Mouse (Mus musculus) hindbrain, embryonic 12.5 days (tissue): ENCODE results near the gene Fam208a. TPM values are rescaled to one million over a fixed set of nuclear protein-coding genes. Genes with fewer than 3 reads are reported as not detected.

Experiments
- ATAC-seq: fragments of 200-750 bp; cut with Nextera tagmentation; 2 replicates; pipeline ENCODE4 v1.8.0; 2017; ENCODE audit warnings: moderate TSS enrichment; ENCODE audit not compliant: low FRiP score
- H3K27ac ChIP-seq: fragments of 300-500 bp; sonication (generic); 2 replicates; pipeline ENCODE4 v1.5.1; 2016; ENCODE audit warnings: mild to moderate bottlenecking
- H3K27me3 ChIP-seq: fragments of 300-500 bp; sonication (generic); 2 replicates; pipeline ENCODE4 v1.6.1; 2016; ENCODE audit warnings: mild to moderate bottlenecking
- H3K36me3 ChIP-seq: fragments of 300-500 bp; sonication (generic); 2 replicates; pipeline ENCODE4 v1.6.1; 2016; ENCODE audit warnings: mild to moderate bottlenecking
- H3K4me1 ChIP-seq: fragments of 300-500 bp; sonication (generic); 2 replicates; pipeline ENCODE4 v1.6.1; 2016
- H3K4me2 ChIP-seq: fragments of 300-500 bp; sonication (generic); replicated peaks from 2 replicates; pipeline ENCODE4 v1.6.1; 2016; ENCODE audit warnings: mild to moderate bottlenecking
- H3K4me3 ChIP-seq: fragments of 300-500 bp; sonication (generic); 2 replicates; pipeline ENCODE4 v1.5.1; 2016; ENCODE audit warnings: mild to moderate bottlenecking
- H3K9ac ChIP-seq: fragments of 300-500 bp; sonication (generic); 2 replicates; pipeline ENCODE4 v1.6.1; 2016; ENCODE audit warnings: mild to moderate bottlenecking, moderate library complexity
- H3K9me3 ChIP-seq: fragments of 300-500 bp; sonication (generic); replicated peaks from 2 replicates; pipeline ENCODE4 v1.6.1; 2016; ENCODE audit warnings: mild to moderate bottlenecking
- WGBS: fragments of 180-500 bp; shearing (Covaris S2); methylation state at CpG from one replicate; pipeline ENCODE4 v1.1.7; 2016; 5-methylcytosine and 5-hydroxymethylcytosine counted together
- polyA plus RNA-seq: library from polyadenylated mRNA; unstranded; fragments of >200 nt; fragmentation: Nextera tagmentation; extraction: Ambion mirVana; gene quantifications from 2 replicates; pipeline ENCODE4 v1.2.1, GENCODE M21; 2016

Gene Fam208a
- polyA plus RNA-seq, 1 experiment from 2014 or later: 24.0 TPM

DNA sequence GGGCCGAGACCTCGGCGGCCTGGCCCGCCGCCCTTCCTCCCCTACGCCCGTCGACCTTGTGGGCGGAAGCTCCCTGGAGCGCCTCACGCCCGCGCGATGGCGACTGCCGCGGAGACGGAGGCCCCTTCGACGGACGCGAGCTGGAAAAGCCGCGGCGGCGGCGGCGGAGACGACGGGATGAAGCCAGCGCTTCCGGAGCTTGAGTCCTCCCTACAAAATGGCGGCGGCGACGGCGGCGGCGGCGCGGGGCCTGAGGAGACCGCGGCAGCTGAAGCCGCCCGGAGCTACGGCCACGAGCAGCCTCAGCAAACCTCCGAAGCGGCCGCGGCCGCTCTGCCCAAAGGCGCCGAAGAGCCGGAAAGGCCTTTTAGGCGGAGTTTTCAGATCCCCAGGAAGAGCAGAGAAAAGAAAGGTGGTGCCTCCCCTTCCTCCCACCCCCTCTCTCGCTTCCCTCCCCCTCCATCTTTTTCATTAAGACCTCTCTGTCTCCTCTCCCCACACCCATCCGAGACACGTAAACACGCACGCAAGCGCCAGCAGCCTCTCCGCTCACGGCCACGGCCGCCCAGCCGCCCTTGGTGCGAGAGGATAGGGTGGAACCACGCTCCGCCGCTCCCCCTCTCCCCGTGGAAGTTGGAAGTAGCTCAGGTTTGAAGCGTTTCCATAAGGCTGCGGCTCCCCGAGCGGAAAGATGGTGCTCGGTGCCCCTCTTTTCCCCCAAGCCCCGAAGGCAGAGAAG, 508 bp downstream of the Fam208a start:
- no peaks in the 10 kb centered on the region for H3K27me3 ChIP-seq
- under 1% methylated on average over 78 of the region's 78 CpGs for WGBS

GRCm38 (mm10) chr14:27430280-27430679, 1.6 kb downstream of the Fam208a start:
- Histone ChIP-seq H3K4me2 (peak overlapping the region; percentile 61), H3K9ac (no peak overlapping the region), H3K4me1 (peaks cover 4% of the 10 kb centered on the region), H3K36me3 (peaks cover 22% of the 10 kb centered on the region), H3K27ac (no peak overlapping the region), H3K27me3 (no peaks in the 10 kb centered on the region), H3K4me3 (no peak overlapping the region), H3K9me3 (peaks cover 8% of the 10 kb centered on the region; the same call in 1 of the 2 replicates)
- ATAC-seq: no peak
- 95% methylated on average over 4 of the region's 4 CpGs for WGBS

More for the DNA sequence above, 508 bp downstream of the Fam208a start:
- Histone ChIP-seq H3K9me3 (peaks cover 8% of the 10 kb centered on the region; the same call in 1 of the 2 replicates), H3K27ac (peak overlapping the region; percentile 97), H3K36me3 (peaks cover 19% of the 10 kb centered on the region; the same call in 1 of the 2 replicates), H3K4me1 (peaks cover 4% of the 10 kb centered on the region), H3K9ac (peak overlapping the region; percentile 80), H3K4me2 (peak overlapping the region; percentile 61), H3K4me3 (peak overlapping the region; percentile 64)
- peak; percentile 90 for ATAC-seq

DNA sequence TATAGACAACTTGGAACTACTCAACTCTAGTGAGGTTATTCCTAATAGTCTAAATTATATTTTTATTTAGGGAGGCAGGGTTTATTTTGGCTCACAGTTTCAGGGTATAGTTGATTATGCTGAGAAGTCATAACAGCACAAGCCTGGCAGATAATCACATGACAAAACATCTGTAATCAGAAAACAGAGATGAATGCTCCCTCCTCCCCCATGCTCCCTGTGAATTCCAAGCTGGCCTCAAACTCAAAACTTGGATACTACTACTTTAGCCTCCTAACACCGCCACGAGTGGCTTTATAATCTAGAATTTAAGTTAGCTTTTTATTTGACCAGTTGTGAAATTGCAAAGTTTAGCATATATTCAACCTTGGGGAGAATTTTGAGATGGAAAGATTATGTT, 3.4 kb downstream of the Fam208a start:
- H3K4me2 ChIP-seq: no peak overlapping the region
- H3K4me1 ChIP-seq: peaks cover 4% of the 10 kb centered on the region
- H3K9ac ChIP-seq: no peak overlapping the region
- no peaks in the 10 kb centered on the region for H3K27me3 ChIP-seq
- 98% methylated on average over 2 of the region's 2 CpGs for WGBS
- no peak overlapping the region for H3K27ac ChIP-seq
- no peak overlapping the region for H3K4me3 ChIP-seq
- peaks cover 22% of the 10 kb centered on the region for H3K36me3 ChIP-seq
- H3K9me3 ChIP-seq: peaks cover 8% of the 10 kb centered on the region; the same call in 1 of the 2 replicates
- ATAC-seq: no peak

DNA sequence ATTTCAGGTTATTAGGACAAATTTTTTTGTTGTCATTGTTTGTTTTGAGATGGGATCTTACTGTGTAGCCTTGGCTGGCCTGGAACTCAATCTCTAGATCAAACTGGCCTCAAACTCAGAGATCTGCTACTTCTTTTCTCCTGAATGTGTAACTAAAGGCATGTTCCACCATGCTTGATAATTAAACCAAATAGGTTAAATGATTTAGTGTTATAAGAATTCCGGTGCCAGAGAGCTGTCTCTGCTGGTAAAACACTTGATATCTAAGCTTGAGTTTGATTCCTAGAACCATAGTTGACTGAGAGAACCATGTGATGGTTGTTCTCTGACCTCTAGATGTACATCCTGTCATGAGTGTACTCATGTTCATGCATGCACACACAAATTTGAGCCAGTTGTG, 7.5 kb downstream of the Fam208a start:
- Histone ChIP-seq H3K9me3 (no peaks in the 10 kb centered on the region), H3K4me3 (no peak overlapping the region), H3K9ac (no peak overlapping the region), H3K36me3 (peaks cover 22% of the 10 kb centered on the region), H3K4me2 (no peak overlapping the region), H3K27ac (no peak overlapping the region), H3K4me1 (no peaks in the 10 kb centered on the region), H3K27me3 (no peaks in the 10 kb centered on the region)
- WGBS: 100% methylated on average over 1 of the region's 1 CpGs
- no peak for ATAC-seq

DNA sequence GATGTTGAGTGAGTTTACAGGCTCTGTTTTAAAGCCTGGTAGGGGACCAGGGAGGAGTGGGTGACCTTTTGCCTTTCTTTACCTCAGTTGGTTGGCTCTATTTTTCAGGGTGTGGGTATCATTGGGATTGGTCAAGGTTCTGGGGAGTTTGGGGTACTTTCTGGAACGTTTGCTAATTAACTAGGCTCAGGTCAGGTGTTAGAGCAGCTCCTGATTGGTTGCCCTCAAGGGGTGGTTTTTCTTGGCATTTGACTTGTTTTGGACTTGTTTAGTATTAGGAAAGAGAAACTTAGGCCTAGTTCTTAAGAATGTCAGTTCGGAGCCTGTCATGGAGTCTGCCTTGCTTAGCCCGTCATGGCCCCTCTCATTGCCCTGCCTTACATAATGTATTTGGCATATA, 8.2 kb downstream of the Fam208a start:
- Histone ChIP-seq H3K4me1 (no peaks in the 10 kb centered on the region), H3K27ac (no peak overlapping the region), H3K9ac (no peak overlapping the region), H3K4me3 (no peak overlapping the region), H3K4me2 (no peak overlapping the region), H3K36me3 (peaks cover 20% of the 10 kb centered on the region), H3K27me3 (no peaks in the 10 kb centered on the region), H3K9me3 (no peaks in the 10 kb centered on the region)
- no peak for ATAC-seq
- 90% methylated on average over 3 of the region's 3 CpGs for WGBS

- no peak for ATAC-seq
Measured at GRCm38 (mm10) chr14:27440921-27441320, 12.3 kb downstream of the Fam208a start.

DNA sequence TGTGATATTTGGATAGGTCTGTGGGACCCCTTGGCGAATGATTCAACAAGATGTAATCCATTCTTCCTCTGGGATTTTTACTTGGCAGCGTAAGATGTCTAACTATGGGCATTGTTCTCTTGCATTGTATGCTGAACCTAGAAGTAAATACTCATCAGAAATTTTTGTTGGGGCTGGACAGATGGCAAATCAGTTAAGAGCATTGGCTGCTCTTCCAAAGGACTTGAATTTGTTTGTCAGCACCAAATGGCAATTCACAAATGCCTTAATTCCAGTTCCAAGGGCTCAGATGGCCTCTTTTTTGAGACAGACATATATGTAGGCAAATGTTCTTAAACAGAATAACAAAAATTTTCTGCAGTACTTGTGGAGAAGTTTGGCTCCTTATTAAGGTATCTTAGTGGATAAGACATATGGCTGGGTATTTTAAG, 16.2 kb downstream of the Fam208a start:
- H3K36me3 ChIP-seq: peaks cover 36% of the 10 kb centered on the region

More at GRCm38 (mm10) chr14:27440921-27441320, 12.3 kb downstream of the Fam208a start:
- Histone ChIP-seq H3K4me3 (no peak overlapping the region), H3K27ac (no peak overlapping the region), H3K9me3 (no peaks in the 10 kb centered on the region), H3K36me3 (peaks cover 21% of the 10 kb centered on the region), H3K4me1 (no peaks in the 10 kb centered on the region), H3K27me3 (no peaks in the 10 kb centered on the region), H3K4me2 (no peak overlapping the region), H3K9ac (no peak overlapping the region)

GRCm38 (mm10) chr14:27446963-27447362, 18.3 kb downstream of the Fam208a start:
- no peak for ATAC-seq
- H3K27ac ChIP-seq: no peak overlapping the region
- H3K36me3 ChIP-seq: peaks cover 45% of the 10 kb centered on the region
- no peak overlapping the region for H3K9ac ChIP-seq
- H3K4me3 ChIP-seq: no peak overlapping the region
- no peak overlapping the region for H3K4me2 ChIP-seq
- H3K9me3 ChIP-seq: no peaks in the 10 kb centered on the region
- H3K27me3 ChIP-seq: no peaks in the 10 kb centered on the region
- WGBS: 96% methylated on average over 4 of the region's 4 CpGs
- H3K4me1 ChIP-seq: no peaks in the 10 kb centered on the region

More for the DNA sequence above, 16.2 kb downstream of the Fam208a start:
- Histone ChIP-seq H3K9me3 (no peaks in the 10 kb centered on the region), H3K27me3 (no peaks in the 10 kb centered on the region), H3K9ac (no peak overlapping the region), H3K4me1 (no peaks in the 10 kb centered on the region), H3K4me2 (no peak overlapping the region), H3K27ac (no peak overlapping the region), H3K4me3 (no peak overlapping the region)
- 88% methylated on average over 2 of the region's 2 CpGs for WGBS
- no peak for ATAC-seq

- H3K36me3 ChIP-seq: peaks cover 79% of the 10 kb centered on the region
- H3K9ac ChIP-seq: no peak overlapping the region
- H3K27me3 ChIP-seq: no peaks in the 10 kb centered on the region
- no peak overlapping the region for H3K27ac ChIP-seq
- 87% methylated on average over 5 of the region's 5 CpGs for WGBS
- ATAC-seq: no peak
- H3K4me3 ChIP-seq: no peak overlapping the region
- H3K4me1 ChIP-seq: no peaks in the 10 kb centered on the region
- no peaks in the 10 kb centered on the region for H3K9me3 ChIP-seq
- no peak overlapping the region for H3K4me2 ChIP-seq
Measured at GRCm38 (mm10) chr14:27491399-27491798, 62.8 kb downstream of the Fam208a start.

DNA sequence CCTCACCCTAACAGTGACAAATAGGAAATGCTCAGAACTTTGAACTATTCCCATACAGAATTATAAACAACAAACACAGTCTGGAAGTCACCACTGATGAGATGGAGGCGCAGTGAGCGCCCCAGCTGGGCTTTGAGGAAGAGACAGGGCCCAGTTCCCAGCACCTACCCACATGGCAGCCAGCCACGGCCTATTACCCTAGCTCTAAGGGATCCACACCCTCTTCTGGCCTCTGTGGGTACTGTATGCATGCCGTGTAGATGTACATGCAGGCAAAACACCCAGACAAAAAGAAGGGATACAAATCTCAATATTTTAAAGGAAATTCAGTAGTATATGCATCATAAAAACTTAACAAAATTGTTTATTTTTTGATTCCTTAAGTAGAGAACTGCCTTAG, 64.9 kb downstream of the Fam208a start:
- H3K27ac ChIP-seq: no peak overlapping the region
- WGBS: 89% methylated on average over 4 of the region's 4 CpGs
- ATAC-seq: no peak
- no peaks in the 10 kb centered on the region for H3K4me1 ChIP-seq
- H3K4me2 ChIP-seq: no peak overlapping the region
- H3K9ac ChIP-seq: no peak overlapping the region
- no peaks in the 10 kb centered on the region for H3K9me3 ChIP-seq
- H3K4me3 ChIP-seq: no peak overlapping the region
- H3K27me3 ChIP-seq: no peaks in the 10 kb centered on the region
- peaks cover 80% of the 10 kb centered on the region for H3K36me3 ChIP-seq

DNA sequence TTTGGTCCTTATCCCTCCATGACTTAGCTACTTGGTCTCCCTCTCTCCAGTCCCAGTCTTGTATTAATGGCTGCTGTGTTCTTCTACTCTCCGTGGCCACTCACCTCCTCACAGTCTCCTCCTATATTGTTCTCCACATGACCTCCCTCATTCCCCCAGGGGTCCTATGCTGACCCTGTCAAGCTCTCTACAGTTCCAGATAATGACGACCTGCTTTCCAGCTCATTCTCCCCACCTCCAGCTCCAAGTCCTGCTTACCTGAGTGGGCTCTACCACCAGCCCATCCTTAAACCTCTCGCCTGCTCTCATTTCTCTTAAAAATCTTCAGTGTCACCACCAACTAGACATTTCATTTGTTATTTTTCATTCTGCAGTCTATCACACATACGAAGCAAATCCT, 72.5 kb downstream of the Fam208a start:
- Histone ChIP-seq H3K9ac (no peak overlapping the region), H3K27ac (no peak overlapping the region), H3K4me1 (no peaks in the 10 kb centered on the region), H3K4me3 (no peak overlapping the region), H3K36me3 (peaks cover 32% of the 10 kb centered on the region), H3K4me2 (no peak overlapping the region), H3K9me3 (no peaks in the 10 kb centered on the region), H3K27me3 (no peaks in the 10 kb centered on the region)
- WGBS: 75% methylated on average over 4 of the region's 4 CpGs
- no peak for ATAC-seq

DNA sequence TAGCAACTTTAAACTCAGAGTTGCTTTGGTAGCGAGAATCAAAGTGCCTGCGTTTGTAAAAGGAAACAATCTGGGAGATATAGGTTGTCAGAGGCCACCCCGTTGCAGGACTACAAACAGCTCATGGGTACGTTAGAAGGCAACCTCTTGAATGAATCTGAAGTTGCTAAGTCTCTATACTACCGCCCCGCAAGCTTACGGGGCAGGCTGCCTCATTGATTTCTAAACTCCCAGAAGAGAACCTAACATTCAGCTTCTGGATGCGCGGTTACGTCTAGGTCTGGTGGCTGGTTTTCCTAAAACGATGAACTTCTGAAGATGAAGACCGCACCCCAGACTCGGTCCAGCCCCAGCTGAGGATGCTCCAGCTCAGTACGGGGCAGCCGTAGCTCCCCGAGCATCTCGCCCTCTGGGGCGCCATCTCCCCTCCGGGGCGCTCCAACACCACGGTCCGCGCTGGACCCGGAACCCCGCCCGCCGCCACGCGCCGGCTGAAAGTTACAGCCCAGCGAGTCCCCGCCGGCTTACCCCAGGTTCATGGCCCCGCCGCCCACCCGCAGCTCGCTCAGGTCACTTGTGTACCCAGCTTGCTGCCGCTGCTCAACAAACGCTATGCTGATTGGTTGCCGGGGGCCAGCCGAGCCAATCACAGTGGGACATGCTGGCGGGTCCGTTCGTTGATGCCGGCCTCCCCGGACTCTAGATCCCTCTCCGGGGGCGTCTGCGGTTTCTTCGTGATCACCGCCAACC, 79.4 kb downstream of the Fam208a start, which contains the start of gene Ccdc66:
TSS of gene Ccdc66 (minus strand) at position 567 of the 750 bp plus-strand sequence.
- peak within 1 kb of the TSS; percentile 81 for H3K27ac ChIP-seq
- H3K36me3 ChIP-seq: peaks cover 5% of the 10 kb centered on the region; the same call in 1 of the 2 replicates
- no peaks in the 10 kb centered on the region for H3K27me3 ChIP-seq
- H3K4me2 ChIP-seq: peak within 1 kb of the TSS; percentile 72
- H3K9me3 ChIP-seq: no peaks in the 10 kb centered on the region
- H3K4me3 ChIP-seq: peak within 1 kb of the TSS; percentile 82
- peak within 1 kb of the TSS; percentile 82 for H3K9ac ChIP-seq
- peak; percentile 98 for ATAC-seq
- WGBS: under 1% methylated on average over 51 of the region's 51 CpGs
- H3K4me1 ChIP-seq: peaks cover 12% of the 10 kb centered on the region
